Mouse (Mus musculus): ENCODE measurements around the gene Cpt2. TPM values are rescaled to one million over a fixed set of nuclear protein-coding genes. Genes with fewer than 3 reads are reported as not detected.

The Cpt2 gene
- polyA plus RNA-seq, 1 experiment from 2014 or later = 106 TPM

DNA sequence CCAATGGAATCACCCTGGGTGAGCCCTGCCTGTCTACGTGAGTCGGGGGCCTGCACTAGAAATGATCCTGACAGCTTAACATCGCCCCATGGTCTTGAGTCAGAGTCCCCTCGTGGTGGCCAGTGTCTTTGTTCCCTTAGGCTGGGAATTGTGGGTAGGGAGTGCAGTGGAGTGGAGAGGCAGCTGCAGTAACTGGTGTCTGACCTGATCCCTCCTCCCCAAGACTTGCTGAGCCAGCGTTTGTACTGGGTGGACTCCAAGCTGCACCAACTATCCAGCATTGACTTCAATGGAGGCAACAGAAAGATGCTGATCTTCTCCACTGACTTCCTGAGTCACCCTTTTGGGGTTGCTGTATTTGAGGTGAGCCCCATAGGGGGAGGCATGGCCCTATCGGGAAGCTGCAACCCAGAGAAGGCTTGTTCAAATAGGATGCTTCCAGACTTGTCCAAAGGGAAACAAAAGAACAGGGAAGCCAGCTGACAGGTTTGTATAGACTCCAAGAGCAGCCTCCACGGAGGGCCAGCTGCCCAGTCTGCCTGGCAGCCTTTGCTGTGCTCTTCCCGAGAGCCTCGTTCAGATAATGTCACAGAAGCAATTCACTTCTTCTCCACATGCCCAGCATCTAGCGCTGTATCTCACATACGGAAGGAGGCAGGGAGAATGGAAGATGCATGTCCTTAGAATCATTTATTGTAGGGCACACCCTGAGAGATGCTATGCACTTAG, 66.3 kb downstream of the Cpt2 start:
- WGBS = 75% methylated on average over 11 of the region's 11 CpGs
- Histone ChIP-seq H3K4me3 (replicated peaks) (no peak overlapping the region), H3K9me3 (no peaks in the 10 kb centered on the region)

More for the DNA sequence above, 66.3 kb downstream of the Cpt2 start:
- Histone ChIP-seq H3K36me3 (no peaks in the 10 kb centered on the region), H3K27ac (no peak overlapping the region), H3K4me2 (replicated peaks) (no peak overlapping the region), H3K4me1 (replicated peaks) (no peaks in the 10 kb centered on the region), H3K27me3 (replicated peaks) (no peaks in the 10 kb centered on the region), H3K9ac (no peak overlapping the region)
- no peak for ATAC-seq

Other genes with a start within 250 kb of the Cpt2 start
- not detected in 2 replicates for gene Dmrtb1, start 239.4 kb downstream of the Cpt2 start, polyA plus RNA-seq (2015; fragmentation: Nextera tagmentation; extraction: Ambion mirVana)
- 3.4 and 4.2 TPM in 2 replicates for gene Lrp8, start 121.3 kb downstream of the Cpt2 start, polyA plus RNA-seq (2015; fragmentation: Nextera tagmentation; extraction: Ambion mirVana)
- gene Magoh, start 43.9 kb downstream of the Cpt2 start, polyA plus RNA-seq (2015; fragmentation: Nextera tagmentation; extraction: Ambion mirVana) = 160 and 194 TPM in 2 replicates
- 106 and 109 TPM in 2 replicates for gene 0610037L13Rik, start 33.8 kb downstream of the Cpt2 start, polyA plus RNA-seq (2015; fragmentation: Nextera tagmentation; extraction: Ambion mirVana)
- 0.11 and 0.15 TPM in 2 replicates for gene Slc1a7, start 44.7 kb upstream of the Cpt2 start, polyA plus RNA-seq (2015; fragmentation: Nextera tagmentation; extraction: Ambion mirVana)
- gene Podn, start 172.8 kb upstream of the Cpt2 start, polyA plus RNA-seq (2015; fragmentation: Nextera tagmentation; extraction: Ambion mirVana) = 0.95 and 1.1 TPM in 2 replicates
- gene Scp2, start 221.4 kb upstream of the Cpt2 start, polyA plus RNA-seq (2015; fragmentation: Nextera tagmentation; extraction: Ambion mirVana) = 292 and 293 TPM in 2 replicates
- 30.8 and 37.3 TPM in 2 replicates for gene Echdc2, start 241.8 kb upstream of the Cpt2 start, polyA plus RNA-seq (2015; fragmentation: Nextera tagmentation; extraction: Ambion mirVana)

Measured in intestine, embryonic 15.5 days (tissue).